Mouse (Mus musculus) lung, adult 18-20 months (tissue): ENCODE results near the gene Abcd2.
A peak's percentile ranks its signal among the peaks of the same experiment; 100 is the strongest.

ENCODE experiments used
- DNase-seq, 2 experiments: peaks; one replicate each; pipeline ENCODE4 v3.0.0; 2022; ENCODE audit warnings: mixed read lengths in 2 of 2

Abcd2 gene

GRCm38 (mm10) chr15:91161153-91161552, 30.4 kb downstream of the Abcd2 start:
- no peak for DNase-seq

GRCm38 (mm10) chr15:91153311-91153710, 38.3 kb downstream of the Abcd2 start:
- no peak for DNase-seq

GRCm38 (mm10) chr15:91152592-91152991, 39.0 kb downstream of the Abcd2 start:
- DNase-seq: no peak

- DNase-seq: no peak
Measured at GRCm38 (mm10) chr15:91124584-91124983, 67.0 kb downstream of the Abcd2 start.

GRCm38 (mm10) chr15:91112555-91113209, 78.9 kb downstream of the Abcd2 start:
- no peak for DNase-seq

GRCm38 (mm10) chr15:91108102-91108659, 83.4 kb downstream of the Abcd2 start:
- no peak for DNase-seq

- DNase-seq: peak in 1 of 2 experiments; percentile 16
Measured at GRCm38 (mm10) chr15:91104934-91105333, 86.7 kb downstream of the Abcd2 start.

- DNase-seq: no peak
Measured at GRCm38 (mm10) chr15:91104276-91104675, 87.3 kb downstream of the Abcd2 start.

GRCm38 (mm10) chr15:91103814-91104213, 87.8 kb downstream of the Abcd2 start:
- no peak for DNase-seq

GRCm38 (mm10) chr15:91103305-91103704, 88.3 kb downstream of the Abcd2 start:
- no peak for DNase-seq

- no peak for DNase-seq
Measured at GRCm38 (mm10) chr15:91096606-91097005, 95.0 kb downstream of the Abcd2 start.
